Mouse (Mus musculus): ENCODE data around the gene Gpr88. TPM values are rescaled to one million over a fixed set of nuclear protein-coding genes. Genes with fewer than 3 reads are reported as not detected.
A peak's percentile ranks its signal among the peaks of the same experiment; 100 is the strongest.

The Gpr88 gene
- total RNA-seq (2021), result under 1 TPM; 0.12 to 0.23 TPM
- long read RNA-seq, experiment 1, result 0 reads
- long read RNA-seq, experiment 2, result 0 reads

- peak; percentile 66 to 77 for DNase-seq
Observed at GRCm38 (mm10) chr3:116253077-116253531, at the start of gene Gpr88. Gpr88 (minus strand) TSS chr3:116253503.

GRCm38 (mm10) chr3:116302581-116302980 lies 49.3 kb upstream of the Gpr88 start:
- no peak for DNase-seq

DNA sequence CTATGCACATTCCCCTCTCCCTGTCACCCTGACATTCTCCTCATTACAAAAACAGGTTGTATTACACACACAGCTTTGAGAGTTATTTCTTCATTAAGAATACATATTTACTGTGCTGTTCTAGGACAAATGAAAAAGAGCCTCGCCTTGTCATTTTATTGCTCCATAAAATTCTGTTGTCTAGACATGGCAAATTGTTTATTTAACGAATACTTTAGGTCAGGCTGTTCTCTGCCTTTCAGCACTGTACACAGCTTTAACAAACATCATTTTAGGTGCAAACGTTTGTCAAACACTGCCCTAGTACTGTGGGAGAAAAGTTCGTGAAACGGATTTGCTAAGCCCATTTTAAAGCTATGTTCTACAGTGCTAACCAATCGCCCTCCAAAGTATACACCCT lies 48.5 kb upstream of the Gpr88 start:
- no peak for DNase-seq

- DNase-seq, result peak; percentile 11 to 14
Observed at GRCm38 (mm10) chr3:116298727-116299126, 45.4 kb upstream of the Gpr88 start.

- peak in 1 of 2 experiments; percentile 10 for DNase-seq
Observed at GRCm38 (mm10) chr3:116298003-116298402, 44.7 kb upstream of the Gpr88 start.

DNA sequence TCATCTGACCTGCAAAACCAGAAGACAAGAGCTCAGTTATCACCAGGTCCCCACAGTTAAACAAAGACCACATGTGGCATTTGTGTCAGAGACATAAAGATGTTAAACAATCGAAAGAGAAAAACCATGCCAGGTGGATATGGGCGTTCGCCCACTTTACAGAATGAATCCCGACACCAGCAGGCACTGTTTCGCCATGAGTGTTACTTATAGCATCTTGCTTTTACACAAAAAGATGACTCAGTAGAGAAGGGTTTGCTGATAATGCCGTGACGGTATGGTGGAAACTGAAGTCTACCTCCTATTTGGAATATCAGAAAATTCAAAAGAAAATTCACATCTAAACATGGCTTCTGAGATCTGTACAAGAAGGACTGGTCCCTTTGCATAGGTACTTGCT lies 43.9 kb upstream of the Gpr88 start:
- DNase-seq, result no peak

DNA sequence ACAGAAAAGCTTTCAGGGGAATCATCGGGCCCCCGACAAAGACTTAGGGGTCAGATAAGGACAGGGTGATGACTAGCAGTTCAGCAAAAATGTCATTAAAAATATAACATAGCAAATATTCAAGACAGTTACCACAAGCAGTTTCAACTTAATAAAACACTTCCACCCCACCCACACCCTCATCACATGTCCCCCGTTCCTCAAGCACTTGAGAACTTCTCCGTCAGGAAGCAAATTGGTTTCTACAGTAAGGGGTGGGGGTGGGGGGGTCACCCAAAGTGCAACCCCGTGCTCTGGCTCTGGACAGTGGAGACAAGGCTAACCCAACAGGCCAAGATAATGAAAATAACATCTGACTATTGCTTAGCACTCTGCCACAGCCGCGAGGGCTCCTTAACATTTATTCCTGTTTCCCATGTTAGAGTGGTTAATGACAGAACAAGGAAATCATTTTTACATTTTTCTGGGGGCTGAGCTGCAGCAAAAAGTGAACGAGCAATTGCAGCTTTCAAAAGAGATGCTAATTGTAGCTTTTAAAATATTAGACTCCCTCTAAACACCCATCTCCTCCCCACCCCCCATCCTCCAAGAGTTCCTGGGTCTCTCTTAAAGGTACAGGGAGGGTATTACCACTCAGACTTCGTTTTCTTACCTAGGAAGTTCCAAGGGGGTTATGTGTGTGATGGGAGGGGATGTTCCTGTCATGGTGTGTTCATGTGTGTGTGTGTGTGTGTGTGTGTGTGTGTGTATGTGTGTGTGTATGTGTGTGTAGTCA lies 36.9 kb upstream of the Gpr88 start:
- DNase-seq, result no peak

GRCm38 (mm10) chr3:116288833-116289232 lies 35.5 kb upstream of the Gpr88 start:
- peak; percentile 34 to 49 for DNase-seq

- no peak for DNase-seq
Observed at GRCm38 (mm10) chr3:116284735-116285134, 31.4 kb upstream of the Gpr88 start.

DNA sequence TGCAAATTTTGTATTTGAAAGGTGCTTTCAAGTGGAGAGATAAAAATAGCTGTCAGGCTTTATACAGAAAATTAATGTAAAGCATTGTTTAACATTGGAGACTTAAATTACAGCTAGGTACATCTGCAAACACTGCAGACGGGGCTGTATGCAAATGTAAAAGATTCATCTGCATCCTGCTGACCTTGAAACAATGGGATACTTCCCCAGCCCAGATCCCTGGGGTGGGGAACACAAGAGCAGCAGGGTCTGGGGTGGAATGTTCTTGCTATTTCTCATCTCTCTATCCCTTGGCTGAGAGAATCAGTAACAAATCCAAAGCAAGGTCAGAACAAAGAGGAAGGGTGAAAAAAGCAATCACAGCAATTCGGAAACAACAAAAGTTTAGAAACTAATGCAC lies 30.7 kb upstream of the Gpr88 start:
- DNase-seq, result no peak

- no peak for DNase-seq
Observed at GRCm38 (mm10) chr3:116281663-116282062, 28.4 kb upstream of the Gpr88 start.

DNA sequence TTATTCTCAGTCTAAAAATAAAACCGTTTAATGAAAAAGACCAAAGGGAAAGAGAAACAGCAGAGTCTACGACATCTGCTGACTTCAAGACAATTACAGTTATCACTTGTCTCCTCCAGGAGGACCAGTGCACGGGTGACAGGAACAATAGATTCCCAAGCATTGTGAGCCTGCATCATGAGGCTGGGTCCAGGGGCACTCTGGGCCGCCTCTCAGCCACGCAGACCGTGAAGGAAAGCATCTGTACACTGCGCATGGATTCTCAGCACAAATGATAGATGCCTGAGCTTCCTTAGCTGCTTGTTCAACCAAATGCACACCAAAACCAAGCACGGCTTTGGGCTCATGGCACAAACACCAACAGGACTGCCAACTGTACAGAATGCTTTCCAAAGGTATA lies 23.8 kb upstream of the Gpr88 start:
- DNase-seq, result no peak

GRCm38 (mm10) chr3:116271679-116272078 lies 18.4 kb upstream of the Gpr88 start:
- DNase-seq, result no peak

DNA sequence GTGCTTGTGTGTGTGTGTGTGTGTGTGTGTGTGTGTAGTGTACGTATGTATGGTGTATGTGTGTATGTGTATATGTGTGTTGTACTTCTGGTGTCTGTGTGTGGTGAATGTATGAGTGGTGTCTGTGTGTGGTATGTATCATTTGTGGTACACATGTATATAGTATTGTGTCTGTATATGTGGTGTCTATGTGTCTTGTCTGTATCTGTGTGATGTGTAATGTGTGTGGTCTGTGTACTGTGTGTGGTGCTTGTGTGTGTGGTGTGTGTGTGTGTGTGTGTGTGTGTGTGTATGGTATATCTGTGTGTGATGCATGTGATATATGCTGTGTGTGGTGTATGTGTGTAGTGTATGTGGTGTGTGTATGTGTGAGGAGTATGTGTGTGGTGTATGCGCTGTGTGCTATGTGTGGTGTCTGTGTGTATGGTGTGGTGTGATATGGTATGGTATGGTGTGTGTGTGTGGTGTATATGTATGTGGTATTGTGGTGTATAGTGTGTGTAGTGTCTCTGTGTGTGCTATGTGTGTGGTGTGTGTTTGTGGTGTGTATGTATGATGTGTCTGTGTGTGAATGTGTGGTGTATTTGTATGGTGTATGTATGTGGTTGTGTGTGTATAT lies 13.8 kb upstream of the Gpr88 start:
- DNase-seq, result no peak

GRCm38 (mm10) chr3:116266360-116266759 lies 13.1 kb upstream of the Gpr88 start:
- DNase-seq, result no peak

GRCm38 (mm10) chr3:116263977-116264376 lies 10.7 kb upstream of the Gpr88 start:
- no peak for DNase-seq

DNA sequence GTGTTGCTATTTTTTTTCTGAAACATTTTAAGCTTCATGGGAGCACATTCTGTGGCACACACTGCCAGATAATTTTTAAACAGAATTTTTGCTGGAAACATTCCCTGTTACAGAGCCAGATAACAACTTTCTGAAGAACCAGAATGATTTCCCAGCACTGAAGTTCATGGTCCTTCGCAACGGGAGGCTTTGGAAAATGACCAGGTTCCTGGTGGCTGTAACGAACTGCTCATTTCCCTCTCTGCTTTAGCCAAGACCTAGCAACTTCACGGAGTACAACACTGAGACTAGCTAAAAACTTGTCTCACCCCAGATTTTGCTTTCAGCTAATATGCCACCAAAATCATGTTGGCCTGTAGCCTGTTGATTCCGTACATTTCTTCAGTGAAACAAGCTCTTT lies 9.8 kb upstream of the Gpr88 start:
- DNase-seq, result peak; percentile 25 to 45

DNA sequence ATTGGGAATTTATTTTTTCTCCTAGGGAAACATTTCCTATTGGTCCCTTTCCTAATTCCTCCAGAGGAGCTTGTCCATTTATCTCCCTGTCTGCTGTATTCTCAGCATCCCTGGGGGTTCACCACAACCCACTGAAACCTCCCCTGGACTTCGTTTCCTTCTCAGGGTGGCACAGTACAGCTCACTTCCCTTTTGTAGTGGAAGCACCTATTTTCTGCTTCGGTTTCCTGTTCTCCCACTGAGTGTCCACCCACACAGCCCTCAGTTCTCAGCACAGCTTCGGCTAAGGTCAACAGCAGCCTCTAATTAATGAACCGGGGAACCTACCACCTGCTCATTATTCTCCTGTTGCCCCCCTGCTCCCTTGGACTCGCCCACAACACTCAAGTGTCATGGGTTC lies 2.8 kb upstream of the Gpr88 start:
- DNase-seq, result no peak

DNA sequence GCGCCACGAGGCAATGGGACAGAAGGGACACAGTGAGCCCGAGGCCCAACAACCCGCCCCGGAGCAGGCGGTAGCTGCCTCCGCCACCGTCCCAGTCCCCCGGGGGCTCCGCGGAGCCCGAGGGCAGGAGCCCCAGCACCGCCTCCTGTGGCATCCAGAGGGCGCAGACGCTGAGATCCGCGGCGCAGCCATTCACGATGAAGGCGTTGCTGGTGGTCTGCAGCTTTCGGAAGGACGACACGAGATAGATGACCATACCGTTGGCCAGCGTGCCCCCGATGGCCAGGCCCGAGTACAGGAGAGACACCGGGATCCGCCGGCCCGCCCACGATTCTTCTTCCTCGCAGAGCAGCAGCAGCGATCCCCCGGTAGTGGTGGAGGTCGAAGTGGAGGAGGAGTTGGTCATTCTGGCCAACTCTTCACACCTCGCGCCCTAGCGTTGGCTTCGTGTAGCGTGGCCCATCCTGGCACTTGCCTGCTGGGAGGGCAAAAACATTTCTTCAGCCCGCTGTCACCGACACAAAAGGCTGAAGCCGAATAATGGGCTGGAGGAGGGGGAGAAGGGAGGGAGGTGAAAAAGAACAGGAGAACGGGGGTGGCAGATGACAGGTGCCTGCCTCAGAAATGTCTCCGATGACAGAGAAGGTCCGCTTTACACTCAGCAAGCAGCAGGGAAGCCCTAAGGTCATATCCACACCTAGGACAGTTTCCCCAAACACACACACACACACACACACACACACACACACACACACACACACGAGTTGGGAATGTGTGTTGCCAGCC lies 855 bp downstream of the Gpr88 start:
- peak; percentile 11 to 38 for DNase-seq

DNA sequence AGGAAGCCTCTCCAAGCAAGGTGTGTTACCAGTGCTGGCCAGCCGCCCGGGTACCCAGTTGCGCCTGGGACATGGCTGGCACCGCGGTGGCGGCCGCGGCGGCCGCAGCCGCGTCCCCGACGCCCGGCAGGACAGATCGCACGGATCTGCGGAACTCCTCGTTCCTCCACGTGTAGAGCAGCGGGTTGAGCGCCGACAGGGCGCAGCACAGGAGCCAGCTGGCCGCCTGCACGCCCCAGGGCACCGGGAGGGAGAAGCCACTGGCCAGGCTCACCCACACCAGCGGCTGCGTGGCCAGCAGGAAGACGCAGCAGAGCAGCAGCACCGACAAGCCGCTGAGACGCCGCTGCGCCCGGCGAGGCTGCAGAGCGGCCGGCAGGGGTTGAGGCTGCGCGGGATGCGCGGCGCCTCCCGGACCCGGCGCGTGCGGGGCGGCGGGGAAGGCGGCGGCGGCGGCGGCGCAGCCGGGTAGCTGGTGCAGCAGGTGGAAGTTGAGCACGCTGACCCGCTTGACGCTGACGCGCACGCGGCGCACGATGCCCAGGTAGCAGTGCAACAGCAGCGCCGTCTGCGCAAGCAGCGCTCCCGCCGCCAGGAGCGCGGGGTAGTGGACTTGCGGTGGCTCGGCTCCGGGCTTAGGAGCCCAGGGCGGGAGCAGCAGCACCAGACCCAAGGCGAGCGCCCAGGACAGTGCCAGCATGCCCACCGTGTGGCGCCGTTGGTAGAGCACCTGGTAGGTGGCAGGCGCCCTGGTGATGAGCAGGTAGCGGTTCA lies 1.6 kb downstream of the Gpr88 start:
- DNase-seq, result peak; percentile 38 to 47

DNA sequence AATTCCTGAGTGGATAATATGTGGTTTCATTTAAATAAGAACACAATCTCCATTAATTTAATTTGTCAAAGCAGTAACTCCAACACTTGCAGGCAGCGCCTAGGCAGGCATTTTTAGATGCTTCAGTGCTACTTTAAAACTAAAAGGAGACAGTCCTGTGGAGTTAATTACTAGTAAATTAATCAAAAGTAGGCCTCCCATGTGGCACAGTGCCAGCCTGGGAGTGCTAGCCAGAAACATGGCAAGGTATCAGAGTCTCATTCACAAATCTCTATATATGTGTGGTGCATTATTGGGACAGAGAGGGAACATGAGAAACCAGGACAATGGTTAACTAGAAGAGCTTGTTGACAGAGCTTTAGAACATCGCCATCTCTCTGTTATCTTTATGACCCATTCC lies 4.3 kb downstream of the Gpr88 start:
- no peak for DNase-seq

GRCm38 (mm10) chr3:116244476-116244875 lies 8.8 kb downstream of the Gpr88 start:
- DNase-seq, result no peak
